Comparison of ENCODE assay signal across 19 mouse cellular contexts in genomic region chr19:37400936-37401335, GRCm38 (mm10).
"Had no signal": no experiment of that assay in that cellular context is flagged by ENCODE, and none has a peak within 500 bp of the region (broad histone marks: within the 10 kb centered on the region; RNA-seq: fewer than 3 reads in every experiment).

No protein-coding gene starts in this region.

- H3K4me3 ChIP-seq: left cerebral cortex, adult 2 months; limb, embryonic 12.5 days; limb, embryonic 15.5 days; megakaryocyte, embryonic 14.5 days; midbrain, embryonic 10.5 days; midbrain, embryonic 13.5 days had no signal

- H3K27me3 ChIP-seq: limb, embryonic 12.5 days; limb, embryonic 15.5 days; megakaryocyte, embryonic 14.5 days; midbrain, embryonic 13.5 days had no signal

- H3K4me1 ChIP-seq: limb, embryonic 12.5 days; limb, embryonic 15.5 days; megakaryocyte, embryonic 14.5 days; midbrain, embryonic 10.5 days; midbrain, embryonic 13.5 days had no signal

- DNase-seq: kidney, adult 9 months; kidney, postnatal 10 days; kidney, postnatal 36 days; layer of hippocampus, postnatal 36 days; left cerebral cortex, postnatal 4 days; liver, postnatal 0 days; lung, embryonic 14.5 days; right cerebral cortex, adult 18-20 months; right cerebral cortex, postnatal 14 days; right cerebral cortex, postnatal 4 days; thymus, adult 2 months; thymus, postnatal 14 days; thymus, postnatal 4 days had no signal

- H3K9me3 ChIP-seq: limb, embryonic 12.5 days; limb, embryonic 15.5 days; megakaryocyte, embryonic 14.5 days; midbrain, embryonic 10.5 days; midbrain, embryonic 13.5 days had no signal
